Mouse (Mus musculus): ENCODE results near the gene Isyna1. TPM values are rescaled to one million over a fixed set of nuclear protein-coding genes. Genes with fewer than 3 reads are reported as not detected.

Isyna1 gene
- polyA plus RNA-seq, 1 experiment from 2014 or later, result 59.0 TPM

- ATAC-seq (peak; percentile 24), DNase-seq (ENCODE audit: low spot score) (peak; percentile 52)
- Histone ChIP-seq H3K4me3 (ENCODE audit: low read depth, low read length) (peak overlapping the region; percentile 32), H3K9ac (ENCODE audit: low read length) (peak overlapping the region; percentile 56), H3K27me3 (replicated peaks; ENCODE audit: control insufficient read depth, insufficient read depth, low read length) (peaks cover 4% of the 10 kb centered on the region; the same call in 1 of the 2 replicates), H3K4me2 (ENCODE audit: low read length) (peak overlapping the region; percentile 85), H3K9me3 (replicated peaks; ENCODE audit: control insufficient read depth, low read length) (no peaks in the 10 kb centered on the region), H3K36me3 (ENCODE audit: control insufficient read depth, insufficient read depth, low read length) (no peaks in the 10 kb centered on the region), H3K27ac (ENCODE audit: low read depth, low read length) (peak overlapping the region; percentile 66), H3K4me1 (ENCODE audit: control insufficient read depth, insufficient read depth, low read length) (peaks cover 34% of the 10 kb centered on the region)
- 1% methylated on average over 54 of the region's 54 CpGs for WGBS
Observed at GRCm38 (mm10) chr8:70610796-70611771, 16.9 kb downstream of the Isyna1 start.

GRCm38 (mm10) chr8:70611849-70612248, 17.7 kb downstream of the Isyna1 start:
- H3K27ac ChIP-seq (ENCODE audit: low read depth, low read length), result no peak overlapping the region
- DNase-seq (ENCODE audit: low spot score) (peak; percentile 87), ATAC-seq (peak; percentile 3; the same call in 1 of the 2 replicates)
- peak overlapping the region; percentile 32 for H3K4me3 ChIP-seq (ENCODE audit: low read depth, low read length)
- 0% methylated on average over 6 of the region's 6 CpGs for WGBS
- peaks cover 4% of the 10 kb centered on the region; the same call in 1 of the 2 replicates for H3K27me3 ChIP-seq (replicated peaks; ENCODE audit: control insufficient read depth, insufficient read depth, low read length)
- H3K4me2 ChIP-seq (ENCODE audit: low read length), result peak overlapping the region; percentile 85
- H3K4me1 ChIP-seq (ENCODE audit: control insufficient read depth, insufficient read depth, low read length), result peaks cover 33% of the 10 kb centered on the region
- H3K9ac ChIP-seq (ENCODE audit: low read length), result peak overlapping the region; percentile 56; the same call in 1 of the 2 replicates
- no peaks in the 10 kb centered on the region for H3K36me3 ChIP-seq (ENCODE audit: control insufficient read depth, insufficient read depth, low read length)
- H3K9me3 ChIP-seq (replicated peaks; ENCODE audit: control insufficient read depth, low read length), result no peaks in the 10 kb centered on the region

GRCm38 (mm10) chr8:70613763-70614162, 19.6 kb downstream of the Isyna1 start:
- WGBS, result 13% methylated on average over 1 of the region's 1 CpGs
- H3K9ac ChIP-seq (ENCODE audit: low read length), result no peak overlapping the region
- peaks cover 4% of the 10 kb centered on the region; the same call in 1 of the 2 replicates for H3K27me3 ChIP-seq (replicated peaks; ENCODE audit: control insufficient read depth, insufficient read depth, low read length)
- peaks cover 20% of the 10 kb centered on the region for H3K4me1 ChIP-seq (ENCODE audit: control insufficient read depth, insufficient read depth, low read length)
- H3K4me3 ChIP-seq (ENCODE audit: low read depth, low read length), result no peak overlapping the region
- no peaks in the 10 kb centered on the region for H3K9me3 ChIP-seq (replicated peaks; ENCODE audit: control insufficient read depth, low read length)
- no peak for ATAC-seq
- H3K27ac ChIP-seq (ENCODE audit: low read depth, low read length), result no peak overlapping the region
- H3K36me3 ChIP-seq (ENCODE audit: control insufficient read depth, insufficient read depth, low read length), result no peaks in the 10 kb centered on the region
- no peak for DNase-seq (ENCODE audit: low spot score)
- H3K4me2 ChIP-seq (ENCODE audit: low read length), result no peak overlapping the region

- DNase-seq (ENCODE audit: low spot score) (no peak), ATAC-seq (no peak)
- Histone ChIP-seq H3K4me2 (ENCODE audit: low read length) (no peak overlapping the region), H3K36me3 (ENCODE audit: control insufficient read depth, insufficient read depth, low read length) (no peaks in the 10 kb centered on the region), H3K4me3 (ENCODE audit: low read depth, low read length) (no peak overlapping the region), H3K4me1 (ENCODE audit: control insufficient read depth, insufficient read depth, low read length) (peaks cover 15% of the 10 kb centered on the region), H3K27ac (ENCODE audit: low read depth, low read length) (no peak overlapping the region), H3K9ac (ENCODE audit: low read length) (no peak overlapping the region), H3K27me3 (replicated peaks; ENCODE audit: control insufficient read depth, insufficient read depth, low read length) (peaks cover 4% of the 10 kb centered on the region; the same call in 1 of the 2 replicates), H3K9me3 (replicated peaks; ENCODE audit: control insufficient read depth, low read length) (no peaks in the 10 kb centered on the region)
- WGBS, result 74% methylated on average over 5 of the region's 5 CpGs
Observed at GRCm38 (mm10) chr8:70614469-70614868, 20.3 kb downstream of the Isyna1 start.

- Histone ChIP-seq H3K4me2 (ENCODE audit: low read length) (no peak overlapping the region), H3K4me1 (ENCODE audit: control insufficient read depth, insufficient read depth, low read length) (peaks cover 8% of the 10 kb centered on the region), H3K9ac (ENCODE audit: low read length) (no peak overlapping the region), H3K27ac (ENCODE audit: low read depth, low read length) (no peak overlapping the region), H3K27me3 (replicated peaks; ENCODE audit: control insufficient read depth, insufficient read depth, low read length) (peaks cover 4% of the 10 kb centered on the region; the same call in 1 of the 2 replicates), H3K4me3 (ENCODE audit: low read depth, low read length) (no peak overlapping the region), H3K9me3 (replicated peaks; ENCODE audit: control insufficient read depth, low read length) (no peaks in the 10 kb centered on the region), H3K36me3 (ENCODE audit: control insufficient read depth, insufficient read depth, low read length) (no peaks in the 10 kb centered on the region)
- WGBS, result 90% methylated on average over 8 of the region's 8 CpGs
- no peak for DNase-seq (ENCODE audit: low spot score)
- ATAC-seq, result no peak
Observed at GRCm38 (mm10) chr8:70615281-70615680, 21.1 kb downstream of the Isyna1 start.

GRCm38 (mm10) chr8:70615894-70616293, 21.7 kb downstream of the Isyna1 start, which contains the start of gene Lrrc25:
Gene Lrrc25, plus strand, starts transcription at chr8:70616155.
- Histone ChIP-seq H3K4me2 (ENCODE audit: low read length) (no peak within 1 kb of the TSS), H3K27me3 (replicated peaks; ENCODE audit: control insufficient read depth, insufficient read depth, low read length) (peaks cover 4% of the 10 kb centered on the region; the same call in 1 of the 2 replicates), H3K4me3 (ENCODE audit: low read depth, low read length) (no peak within 1 kb of the TSS), H3K9me3 (replicated peaks; ENCODE audit: control insufficient read depth, low read length) (no peaks in the 10 kb centered on the region), H3K4me1 (ENCODE audit: control insufficient read depth, insufficient read depth, low read length) (peaks cover 5% of the 10 kb centered on the region; the same call in 1 of the 2 replicates), H3K36me3 (ENCODE audit: control insufficient read depth, insufficient read depth, low read length) (no peaks in the 10 kb centered on the region), H3K27ac (ENCODE audit: low read depth, low read length) (no peak within 1 kb of the TSS), H3K9ac (ENCODE audit: low read length) (no peak within 1 kb of the TSS)
- WGBS, result 75% methylated on average over 3 of the region's 3 CpGs
- DNase-seq (ENCODE audit: low spot score) (no peak), ATAC-seq (no peak)

GRCm38 (mm10) chr8:70616645-70617044, 22.5 kb downstream of the Isyna1 start:
- Histone ChIP-seq H3K9ac (ENCODE audit: low read length) (no peak overlapping the region), H3K4me1 (ENCODE audit: control insufficient read depth, insufficient read depth, low read length) (no peaks in the 10 kb centered on the region), H3K4me3 (ENCODE audit: low read depth, low read length) (no peak overlapping the region), H3K4me2 (ENCODE audit: low read length) (no peak overlapping the region), H3K36me3 (ENCODE audit: control insufficient read depth, insufficient read depth, low read length) (no peaks in the 10 kb centered on the region), H3K9me3 (replicated peaks; ENCODE audit: control insufficient read depth, low read length) (no peaks in the 10 kb centered on the region), H3K27me3 (replicated peaks; ENCODE audit: control insufficient read depth, insufficient read depth, low read length) (no peaks in the 10 kb centered on the region), H3K27ac (ENCODE audit: low read depth, low read length) (no peak overlapping the region)
- ATAC-seq (no peak), DNase-seq (ENCODE audit: low spot score) (no peak)
- 58% methylated on average over 11 of the region's 11 CpGs for WGBS

- 89% methylated on average over 11 of the region's 11 CpGs for WGBS
- Histone ChIP-seq H3K4me2 (ENCODE audit: low read length) (no peak overlapping the region), H3K4me1 (ENCODE audit: control insufficient read depth, insufficient read depth, low read length) (no peaks in the 10 kb centered on the region), H3K36me3 (ENCODE audit: control insufficient read depth, insufficient read depth, low read length) (no peaks in the 10 kb centered on the region), H3K9me3 (replicated peaks; ENCODE audit: control insufficient read depth, low read length) (no peaks in the 10 kb centered on the region), H3K4me3 (ENCODE audit: low read depth, low read length) (no peak overlapping the region), H3K27me3 (replicated peaks; ENCODE audit: control insufficient read depth, insufficient read depth, low read length) (no peaks in the 10 kb centered on the region), H3K27ac (ENCODE audit: low read depth, low read length) (no peak overlapping the region), H3K9ac (ENCODE audit: low read length) (no peak overlapping the region)
- ATAC-seq, result no peak
- no peak for DNase-seq (ENCODE audit: low spot score)
Observed at GRCm38 (mm10) chr8:70617985-70618384, 23.8 kb downstream of the Isyna1 start.

- no peaks in the 10 kb centered on the region for H3K4me1 ChIP-seq (ENCODE audit: control insufficient read depth, insufficient read depth, low read length)
- H3K27me3 ChIP-seq (replicated peaks; ENCODE audit: control insufficient read depth, insufficient read depth, low read length), result no peaks in the 10 kb centered on the region
- H3K27ac ChIP-seq (ENCODE audit: low read depth, low read length), result no peak overlapping the region
- no peak overlapping the region for H3K9ac ChIP-seq (ENCODE audit: low read length)
- H3K36me3 ChIP-seq (ENCODE audit: control insufficient read depth, insufficient read depth, low read length), result no peaks in the 10 kb centered on the region
- H3K9me3 ChIP-seq (replicated peaks; ENCODE audit: control insufficient read depth, low read length), result no peaks in the 10 kb centered on the region
- no peak overlapping the region for H3K4me3 ChIP-seq (ENCODE audit: low read depth, low read length)
- WGBS, result 37% methylated on average over 9 of the region's 9 CpGs
- no peak overlapping the region for H3K4me2 ChIP-seq (ENCODE audit: low read length)
- no peak for DNase-seq (ENCODE audit: low spot score)
- peak; percentile 34; the same call in 1 of the 2 replicates for ATAC-seq
Observed at GRCm38 (mm10) chr8:70618888-70619334, 24.7 kb downstream of the Isyna1 start.

Data from forebrain, embryonic 14.5 days (tissue).